Mouse (Mus musculus): Measurements from ENCODE around the gene Gm3376. TPM values are rescaled to one million over a fixed set of nuclear protein-coding genes. Genes with fewer than 3 reads are reported as not detected.
"Not testable (repeated sequence)": the region's sequence is repeated elsewhere in the genome, so short reads cannot be mapped to it uniquely, and the experiment has no call there.

The Gm3376 gene
- not detected in 2 replicates for polyA plus RNA-seq (2014; fragmentation: Nextera tagmentation; extraction: Ambion mirVana)

DNA sequence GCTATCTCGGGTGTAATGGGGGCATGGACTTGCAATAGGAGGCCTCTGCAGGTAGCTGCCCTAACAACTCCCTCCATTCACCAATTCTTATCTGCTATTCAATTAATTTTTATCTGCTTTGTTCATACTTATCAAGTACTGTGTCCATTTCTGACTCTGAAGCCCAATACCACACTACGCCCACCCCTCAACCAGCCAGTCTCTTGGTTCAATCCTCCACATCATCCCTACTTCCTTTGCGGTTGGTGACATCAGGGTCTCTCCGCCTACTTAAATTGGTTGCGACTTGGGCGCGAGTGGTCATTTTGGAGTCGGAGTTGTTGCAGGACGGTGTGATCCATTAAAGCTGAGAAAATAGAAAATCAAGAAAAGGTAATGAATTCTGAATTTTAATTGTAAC lies at the start of gene Gm3376:
Gene Gm3376, plus strand, starts transcription at position 301 of the 400 bp plus-strand sequence.
- H3K9ac ChIP-seq (ENCODE audit: low read length); DNase-seq (ENCODE audit: low spot score); H3K27me3 ChIP-seq (ENCODE audit: control insufficient read depth, insufficient read depth, low read length); H3K27ac ChIP-seq (replicated peaks; ENCODE audit: low read depth, low read length); H3K4me1 ChIP-seq (ENCODE audit: control insufficient read depth, insufficient read depth, low read length); H3K4me2 ChIP-seq (ENCODE audit: low read depth, severe bottlenecking); H3K36me3 ChIP-seq (ENCODE audit: control insufficient read depth, insufficient read depth, low read length); H3K4me3 ChIP-seq (ENCODE audit: low read depth, low read length); H3K9me3 ChIP-seq (ENCODE audit: control insufficient read depth, low read length); ATAC-seq (ENCODE audit: insufficient number of reproducible peaks, low FRiP score, low TSS enrichment, low read depth): not testable (repeated sequence)
- no CpG with 5 or more reads among the region's 9 CpGs for WGBS
